Mouse (Mus musculus) ES-E14 (cell line): ENCODE results near the gene Coro1c. TPM values are rescaled to one million over a fixed set of nuclear protein-coding genes. Genes with fewer than 3 reads are reported as not detected.

Experiments used
- DNase-seq: peaks from one replicate; pipeline ENCODE4 v3.0.0-alpha.2; 2013; ENCODE audit warnings: low read depth, low spot score
- H3K27ac ChIP-seq: 2 replicates; pipeline ENCODE4 v1.5.1; 2012; ENCODE audit warnings: low read depth, mild to moderate bottlenecking, low read length, moderate library complexity, mixed read lengths; ENCODE audit not compliant: poor library complexity, insufficient read depth, severe bottlenecking
- H3K36me3 ChIP-seq: 2 replicates; pipeline ENCODE4 v1.6.1; 2012; ENCODE audit warnings: mild to moderate bottlenecking, low read length, moderate library complexity, mixed read lengths; ENCODE audit not compliant: control insufficient read depth, poor library complexity, insufficient read depth, severe bottlenecking
- H3K4me1 ChIP-seq, 2 experiments: fragments of 150-350 bp in 1 of 2; sonication (generic) in 1 of 2; 2 replicates each; pipeline ENCODE4 v1.6.1; 2012; ENCODE audit warnings: low read length in 2 of 2, mild to moderate bottlenecking in 1 of 2, mixed read lengths in 1 of 2; ENCODE audit not compliant: control insufficient read depth in 2 of 2, insufficient read depth in 2 of 2, poor library complexity in 1 of 2
- H3K4me3 ChIP-seq, 2 experiments: fragments of 150-350 bp in 1 of 2; sonication (generic) in 1 of 2; 2 replicates each; pipeline ENCODE4 v1.5.1; 2012; ENCODE audit warnings: low read length in 2 of 2, low read depth in 1 of 2, mild to moderate bottlenecking in 1 of 2, mixed read lengths in 1 of 2; ENCODE audit not compliant: insufficient read depth in 1 of 2, poor library complexity in 1 of 2, severe bottlenecking in 1 of 2
- H3K9ac ChIP-seq: 2 replicates; pipeline ENCODE4 v1.6.1; 2012; ENCODE audit warnings: low read depth, mild to moderate bottlenecking, low read length, mixed read lengths; ENCODE audit not compliant: poor library complexity, insufficient read depth, severe bottlenecking
- H3K9me3 ChIP-seq: fragments of 150-350 bp; sonication (generic); 2 replicates; pipeline ENCODE4 v1.6.1; 2012; ENCODE audit warnings: low read depth, mild to moderate bottlenecking, low read length; ENCODE audit not compliant: control insufficient read depth, insufficient read depth
- CHD2 ChIP-seq: IDR thresholded peaks from 2 replicates; pipeline ENCODE4 v1.6.1; 2014; ENCODE audit warnings: mild to moderate bottlenecking, low read depth, low read length, inconsistent platforms
- HCFC1 ChIP-seq: IDR thresholded peaks from 2 replicates; pipeline ENCODE4 v1.6.1; 2012; ENCODE audit warnings: low read length, inconsistent platforms, borderline replicate concordance; ENCODE audit not compliant: insufficient read depth
- MAFK ChIP-seq: IDR thresholded peaks from 2 replicates; pipeline ENCODE4 v1.6.1; 2014; ENCODE audit warnings: mild to moderate bottlenecking, low read depth, low read length, inconsistent platforms; ENCODE audit not compliant: insufficient read depth
- ZC3H11A ChIP-seq: IDR thresholded peaks from 2 replicates; pipeline ENCODE4 v1.6.1; 2012; ENCODE audit warnings: low read depth, mild to moderate bottlenecking, inconsistent platforms, low read length, borderline replicate concordance
- ZNF384 ChIP-seq: IDR thresholded peaks from 2 replicates; pipeline ENCODE4 v1.6.1; 2012; ENCODE audit warnings: low read depth, low read length, inconsistent platforms
- in situ Hi-C, 2 experiments: fragments of 600-800 bp; cut with MboI; formaldehyde crosslinking; loops; one replicate each; pipeline ENCODE4 v1.15.1; 2025; ENCODE audit warnings: low sequenced_read_pairs in 2 of 2, inconsistent platforms in 1 of 2; ENCODE audit not compliant: unreplicated experiment in 2 of 2
- total RNA-seq: library from RNA; depleted of rRNA; stranded (reverse); fragments of 300-350 nt; gene quantifications from 2 replicates; pipeline ENCODE4 v1.2.3, GENCODE M21; 2012; rRNA removed

Coro1c gene
- total RNA-seq = 150 TPM in 2 replicates

DNA sequence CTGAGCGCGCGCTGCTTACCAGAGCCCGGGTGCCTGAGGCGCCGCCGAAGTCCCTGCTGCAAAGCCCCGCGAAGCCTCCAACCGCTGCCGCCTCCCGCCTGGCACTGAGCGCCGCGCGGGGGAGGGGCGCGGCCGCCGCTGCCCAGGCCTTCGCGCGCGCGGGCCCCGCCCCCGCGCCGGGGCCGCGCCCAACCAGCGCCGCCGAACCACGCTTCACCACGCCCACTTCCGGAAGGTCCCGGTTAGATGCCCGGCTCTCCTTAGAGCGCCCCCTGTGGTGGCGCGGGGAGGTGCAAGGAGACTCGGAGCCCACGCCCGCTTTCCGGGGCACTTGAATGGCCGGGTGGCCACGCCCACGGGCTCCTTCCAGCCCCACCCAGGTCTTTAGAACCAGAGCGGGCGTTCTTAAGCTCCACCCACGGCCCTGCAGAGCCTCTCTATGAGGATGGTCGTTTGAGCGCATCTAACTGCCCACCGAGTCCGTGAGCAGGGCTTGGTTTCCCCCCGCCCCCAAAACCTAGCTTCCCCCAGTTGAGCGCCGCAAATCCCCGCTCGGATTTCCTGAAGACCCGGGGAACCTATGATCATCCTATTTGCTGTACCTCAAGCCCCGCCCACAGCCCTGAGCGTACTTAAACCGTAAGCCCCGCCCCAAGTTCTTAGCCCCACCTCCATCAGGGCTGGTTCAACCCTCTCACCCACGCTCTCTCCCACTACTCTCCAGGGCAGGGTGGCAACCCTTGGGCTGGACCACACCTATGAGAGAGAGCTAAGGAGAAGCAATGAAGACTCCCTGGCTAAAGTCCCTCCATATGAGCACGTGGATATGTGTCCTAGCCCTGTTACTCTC lies at the start of gene Coro1c:
Gene Coro1c (minus strand): TSS at position 167 of the 850 bp plus-strand sequence.
- Histone ChIP-seq H3K9ac (peak within 1 kb of the TSS; percentile 89), H3K9me3 (no peaks in the 10 kb centered on the region), H3K36me3 (no peaks in the 10 kb centered on the region), H3K4me1 (peaks cover 11 to 17% of the 10 kb centered on the region in 2 experiments; a peak in 3 of 4 replicates), H3K27ac (peak within 1 kb of the TSS; percentile 86), H3K4me3 (peak within 1 kb of the TSS; percentile 85 to 90)
- in situ Hi-C loops = no loop called here
- TF ChIP-seq ZNF384 (no peak), ZC3H11A (no peak), HCFC1 (no peak), CHD2 (no peak), MAFK (no peak)
- DNase-seq = peak; percentile 97

GRCm38 (mm10) chr5:113956510-113956909 lies 48.0 kb upstream of the Coro1c start:
- Histone ChIP-seq H3K27ac (no peak overlapping the region), H3K4me1 (peaks cover 0 to 17% of the 10 kb centered on the region in 2 experiments; a peak in 3 of 4 replicates), H3K9ac (no peak overlapping the region), H3K9me3 (no peaks in the 10 kb centered on the region), H3K36me3 (peaks cover 18% of the 10 kb centered on the region; the same call in 1 of the 2 replicates), H3K4me3 (no peak overlapping the region)
- in situ Hi-C loops = no loop called here
- TF ChIP-seq ZC3H11A (peak; percentile 53; the same call in 1 of the 2 replicates), CHD2 (no peak)
- peak; percentile 91 for DNase-seq

GRCm38 (mm10) chr5:113955691-113956090 lies 47.1 kb upstream of the Coro1c start:
- H3K9ac ChIP-seq = peak overlapping the region; percentile 5; the same call in 1 of the 2 replicates
- in situ Hi-C loops = no loop called here
- peaks cover 0 to 15% of the 10 kb centered on the region in 2 experiments; a peak in 3 of 4 replicates for H3K4me1 ChIP-seq
- peaks cover 14% of the 10 kb centered on the region; the same call in 1 of the 2 replicates for H3K36me3 ChIP-seq
- H3K27ac ChIP-seq = no peak overlapping the region
- TF ChIP-seq MAFK (no peak), ZNF384 (no peak), HCFC1 (no peak), CHD2 (no peak), ZC3H11A (no peak)
- no peaks in the 10 kb centered on the region for H3K9me3 ChIP-seq
- H3K4me3 ChIP-seq = no peak overlapping the region
- DNase-seq = no peak

- TF ChIP-seq HCFC1 (no peak), ZC3H11A (no peak), MAFK (no peak), ZNF384 (no peak), CHD2 (no peak)
- in situ Hi-C loops = no loop called here
- no peak for DNase-seq
- Histone ChIP-seq H3K9me3 (no peaks in the 10 kb centered on the region), H3K36me3 (peaks cover 14% of the 10 kb centered on the region; the same call in 1 of the 2 replicates), H3K4me1 (peaks cover 0 to 12% of the 10 kb centered on the region in 2 experiments; a peak in 3 of 4 replicates), H3K27ac (no peak overlapping the region), H3K9ac (peak overlapping the region; percentile 5; the same call in 1 of the 2 replicates), H3K4me3 (no peak overlapping the region)
Measured at GRCm38 (mm10) chr5:113955281-113955680, 46.7 kb upstream of the Coro1c start.
